Mouse (Mus musculus): ENCODE data around the gene Dusp27.
"Not testable (repeated sequence)": the region's sequence is repeated elsewhere in the genome, so short reads cannot be mapped to it uniquely, and the experiment has no call there.

Dusp27 gene

GRCm38 (mm10) chr1:166147657-166148056, 19.9 kb upstream of the Dusp27 start:
- in situ Hi-C loops (cut with MboI) = no loop called here

GRCm38 (mm10) chr1:166146626-166147025, 18.9 kb upstream of the Dusp27 start:
- in situ Hi-C loops (cut with MboI) = no loop called here

- in situ Hi-C loops (cut with MboI) = no loop called here
Observed at GRCm38 (mm10) chr1:166142369-166142768, 14.6 kb upstream of the Dusp27 start.

GRCm38 (mm10) chr1:166141868-166142267, 14.1 kb upstream of the Dusp27 start:
- in situ Hi-C loops (cut with MboI) = not testable (repeated sequence)

GRCm38 (mm10) chr1:166139620-166140184, 12.0 kb upstream of the Dusp27 start:
- in situ Hi-C loops (cut with MboI) = no loop called here

GRCm38 (mm10) chr1:166139113-166139512, 11.4 kb upstream of the Dusp27 start:
- in situ Hi-C loops (cut with MboI) = no loop called here

GRCm38 (mm10) chr1:166138136-166138535, 10.4 kb upstream of the Dusp27 start:
- in situ Hi-C loops (cut with MboI) = no loop called here

GRCm38 (mm10) chr1:166137244-166137938, 9.7 kb upstream of the Dusp27 start:
- in situ Hi-C loops (cut with MboI) = no loop called here

GRCm38 (mm10) chr1:166135091-166135740, 7.5 kb upstream of the Dusp27 start:
- in situ Hi-C loops (cut with MboI) = no loop called here

GRCm38 (mm10) chr1:166132367-166132766, 4.6 kb upstream of the Dusp27 start:
- in situ Hi-C loops (cut with MboI) = no loop called here

GRCm38 (mm10) chr1:166130224-166130860, 2.6 kb upstream of the Dusp27 start, which contains the start of gene Gpa33:
Gene Gpa33, plus strand, starts transcription at chr1:166130238.
- in situ Hi-C loops (cut with MboI) = no loop called here

GRCm38 (mm10) chr1:166128551-166128950, 829 bp upstream of the Dusp27 start:
- in situ Hi-C loops (cut with MboI) = no loop called here

- in situ Hi-C loops (cut with MboI) = no loop called here
Observed at GRCm38 (mm10) chr1:166126795-166127194, 927 bp downstream of the Dusp27 start.

GRCm38 (mm10) chr1:166126290-166126689, 1.4 kb downstream of the Dusp27 start:
- in situ Hi-C loops (cut with MboI) = no loop called here

- in situ Hi-C loops (cut with MboI) = no loop called here
Observed at GRCm38 (mm10) chr1:166124932-166125593, 2.7 kb downstream of the Dusp27 start.

GRCm38 (mm10) chr1:166123751-166124150, 4.0 kb downstream of the Dusp27 start:
- in situ Hi-C loops (cut with MboI) = no loop called here

- in situ Hi-C loops (cut with MboI) = no loop called here
Observed at GRCm38 (mm10) chr1:166123045-166123444, 4.7 kb downstream of the Dusp27 start.

GRCm38 (mm10) chr1:166122114-166122513, 5.6 kb downstream of the Dusp27 start:
- in situ Hi-C loops (cut with MboI) = no loop called here

- in situ Hi-C loops (cut with MboI) = no loop called here
Observed at GRCm38 (mm10) chr1:166117866-166118639, 9.7 kb downstream of the Dusp27 start.

GRCm38 (mm10) chr1:166115719-166116118, 12.0 kb downstream of the Dusp27 start:
- in situ Hi-C loops (cut with MboI) = no loop called here

GRCm38 (mm10) chr1:166114986-166115385, 12.7 kb downstream of the Dusp27 start:
- in situ Hi-C loops (cut with MboI) = no loop called here

Measured in mature B cell (primary cell).